Mouse (Mus musculus) cerebellum, postnatal 14 days (tissue): Measurements from ENCODE around the gene Slc27a3.
"Not testable (repeated sequence)": the region's sequence is repeated elsewhere in the genome, so short reads cannot be mapped to it uniquely, and the experiment has no call there.

Experiments
- DNase-seq, 2 experiments: peaks; one replicate each; pipeline ENCODE4 v3.0.0; 2021; ENCODE audit warnings: mixed read lengths in 2 of 2

Slc27a3 gene

DNA sequence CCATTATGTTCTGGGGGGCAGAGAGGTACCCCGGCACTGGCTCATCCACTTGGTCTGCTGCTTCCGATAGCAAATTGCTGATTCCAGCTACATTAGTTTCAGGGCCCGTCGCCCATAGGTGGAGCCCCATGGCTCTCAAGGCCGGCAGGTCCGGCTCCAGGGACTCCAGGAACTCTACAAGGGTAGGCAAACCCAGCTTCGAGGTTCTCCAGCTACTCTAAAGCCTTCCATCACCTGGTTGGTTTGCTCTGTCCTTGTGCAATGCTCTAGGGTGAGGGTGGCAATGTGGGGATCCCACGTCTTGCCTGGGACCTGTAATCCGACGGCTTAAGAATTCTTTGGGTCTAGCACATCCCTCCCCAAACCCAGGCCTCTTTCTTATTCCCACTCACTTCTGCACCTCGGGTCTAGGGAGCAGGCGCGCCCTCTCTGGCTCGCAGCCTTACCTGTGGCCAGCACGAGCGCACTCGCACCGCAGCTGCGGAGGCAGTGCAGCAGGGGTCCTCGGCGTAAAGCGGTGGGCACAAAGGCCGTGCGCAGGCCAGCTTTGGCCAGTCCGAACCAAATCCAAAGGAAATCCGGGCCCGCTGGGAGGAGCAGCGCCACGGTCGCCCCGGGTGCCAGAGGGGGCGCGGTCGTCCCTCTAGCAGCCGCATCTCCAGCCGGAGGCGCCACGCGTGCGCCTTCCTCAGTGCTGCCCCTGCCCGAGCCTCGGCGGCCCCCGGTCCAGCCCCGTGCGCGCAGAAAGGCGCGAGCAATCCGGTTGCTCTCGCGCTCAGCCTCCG, 820 bp downstream of the Slc27a3 start:
- DNase-seq: peak; percentile 64 to 66

DNA sequence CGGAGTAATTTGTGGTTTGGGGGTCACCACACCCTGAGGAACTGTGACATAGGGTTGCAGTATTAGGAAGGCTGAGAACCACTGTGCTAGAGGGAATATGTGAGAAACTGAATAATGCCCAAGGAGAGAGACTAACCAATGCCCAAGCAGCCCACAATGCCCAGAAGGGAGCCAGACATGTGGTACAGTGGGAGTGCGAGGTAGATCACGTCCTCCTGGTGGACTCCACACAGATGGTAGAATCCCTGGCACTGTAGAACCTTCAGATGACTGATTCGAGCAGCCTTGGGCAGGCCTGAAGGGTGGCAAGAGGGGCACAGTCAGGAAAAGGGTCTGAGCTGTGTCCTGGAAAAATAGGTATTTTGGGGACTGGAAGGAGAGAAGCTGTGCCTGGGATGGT, 1.5 kb downstream of the Slc27a3 start:
- DNase-seq: no peak

DNA sequence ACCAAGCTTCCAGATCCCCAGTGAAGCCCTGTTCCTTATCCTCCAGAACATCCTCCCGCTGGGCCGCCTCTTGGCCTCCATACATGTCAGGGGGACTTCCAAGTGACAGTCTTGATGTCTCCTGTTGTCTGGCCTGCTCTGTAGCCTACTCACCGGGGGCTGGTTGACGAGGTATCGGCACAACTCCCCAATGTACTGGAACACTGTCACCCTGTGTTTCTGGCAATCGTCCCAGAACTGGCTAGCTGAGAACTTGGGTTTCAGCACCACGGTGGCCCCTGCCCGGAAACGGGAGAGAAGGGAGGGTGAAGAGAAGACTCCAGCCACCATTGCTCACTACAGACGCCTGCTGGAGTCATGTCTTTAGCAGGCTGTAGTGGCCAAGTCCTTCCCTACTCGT, 2.3 kb downstream of the Slc27a3 start:
- peak; percentile 44 to 49 for DNase-seq

DNA sequence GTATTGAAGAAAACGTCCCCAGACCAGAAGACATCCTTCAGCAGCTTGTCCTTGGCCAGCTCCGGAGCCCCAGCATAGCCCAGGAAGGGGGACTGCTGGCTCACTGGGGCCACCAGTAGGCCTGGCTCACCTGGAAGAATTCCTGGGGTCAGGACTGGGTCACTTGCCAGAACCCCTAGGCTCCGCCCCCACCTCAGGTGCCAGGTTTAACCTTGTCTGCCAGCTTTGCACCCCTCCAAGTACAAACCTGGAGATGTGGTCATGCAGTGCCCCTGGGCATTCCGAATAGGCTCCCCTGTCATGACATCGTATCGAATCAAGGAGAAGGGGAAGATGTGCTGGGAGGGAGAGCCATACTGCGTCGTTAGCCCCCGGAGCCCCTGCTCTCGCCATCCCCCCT, 2.9 kb downstream of the Slc27a3 start:
- no peak for DNase-seq

DNA sequence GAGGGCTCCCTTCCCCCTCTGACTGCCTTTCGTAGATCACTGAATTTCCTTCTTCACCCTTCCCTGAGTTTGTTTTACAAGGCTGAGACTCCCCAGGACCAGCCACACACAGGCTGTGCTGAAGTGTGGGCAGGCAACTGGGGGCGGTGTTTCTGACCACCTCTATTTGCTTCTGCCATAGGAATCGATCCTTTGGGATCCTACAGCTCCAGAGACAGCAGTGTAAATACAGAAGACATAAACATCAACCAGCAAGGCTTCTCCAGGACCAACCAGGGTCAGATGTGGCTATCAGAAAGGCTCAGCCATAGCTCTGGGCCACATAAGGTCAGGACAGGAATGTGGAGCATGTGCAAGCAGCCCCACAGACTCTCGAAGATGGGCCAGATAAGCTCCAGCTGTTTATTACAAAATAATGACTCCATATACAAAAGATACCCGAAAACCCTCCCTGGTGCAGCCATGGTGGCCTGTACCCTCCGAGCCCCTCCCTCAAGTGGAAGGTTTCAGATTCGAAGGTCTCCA, 4.8 kb downstream of the Slc27a3 start:
- no peak for DNase-seq

DNA sequence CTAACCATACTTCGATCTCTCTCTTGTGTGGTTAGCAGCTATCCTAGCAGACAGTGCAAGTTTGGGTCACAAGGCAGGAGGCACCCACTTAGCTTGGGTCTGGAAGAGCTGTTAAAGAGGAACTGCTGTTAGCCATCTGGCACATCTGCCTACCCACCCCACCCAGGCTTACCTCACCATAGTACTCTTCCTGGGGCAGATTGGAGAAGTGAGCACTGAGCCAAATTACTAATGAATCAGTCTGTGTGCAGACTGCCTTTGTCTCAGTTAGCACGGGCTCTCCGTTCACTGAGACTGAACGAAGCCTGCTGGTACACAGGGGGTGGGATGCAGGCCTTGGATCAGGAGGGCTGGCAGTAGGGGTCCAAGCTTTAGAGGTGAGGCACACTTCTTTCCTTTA, 6.0 kb downstream of the Slc27a3 start:
- peak; percentile 37 to 43 for DNase-seq

DNA sequence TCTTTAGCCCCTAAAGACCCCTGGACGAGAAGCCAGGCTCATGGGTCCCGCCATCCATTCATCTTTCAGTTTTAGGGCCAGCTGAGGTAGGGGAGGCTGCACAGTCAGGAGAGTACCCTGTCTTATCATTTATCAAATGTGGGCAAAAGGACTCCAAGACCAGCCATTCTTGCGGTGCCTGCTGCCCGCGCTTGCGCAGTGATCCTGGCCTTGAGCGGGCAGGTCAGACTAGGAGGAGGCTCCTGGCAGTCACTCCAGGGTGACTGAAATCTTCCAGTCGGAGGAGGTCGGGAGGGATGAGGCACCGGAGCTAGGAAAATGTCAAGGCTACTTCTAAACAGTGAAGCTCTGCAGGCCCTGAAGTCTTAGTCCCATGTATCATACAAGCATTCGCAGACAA, 8.0 kb downstream of the Slc27a3 start:
- DNase-seq: no peak

DNA sequence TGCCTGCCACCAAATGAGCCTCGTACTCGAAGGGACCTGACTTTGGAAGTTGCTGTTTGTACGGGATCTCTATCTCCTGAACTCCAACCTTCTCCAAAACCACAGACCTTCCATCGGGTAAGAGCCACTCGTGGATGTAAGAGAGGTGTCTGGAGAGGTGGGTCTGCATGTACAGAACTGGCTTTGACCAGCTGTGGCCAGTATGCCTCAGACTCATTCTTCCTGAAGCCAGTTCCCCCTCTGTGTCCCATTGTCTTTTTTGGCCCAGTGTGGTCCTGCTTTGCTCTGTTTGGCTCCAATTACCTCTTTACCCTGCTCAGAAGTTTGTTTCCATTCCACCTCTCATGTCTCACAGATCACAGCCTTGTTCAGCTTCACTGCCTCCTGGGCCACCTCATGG, 11.2 kb downstream of the Slc27a3 start:
- no peak for DNase-seq

DNA sequence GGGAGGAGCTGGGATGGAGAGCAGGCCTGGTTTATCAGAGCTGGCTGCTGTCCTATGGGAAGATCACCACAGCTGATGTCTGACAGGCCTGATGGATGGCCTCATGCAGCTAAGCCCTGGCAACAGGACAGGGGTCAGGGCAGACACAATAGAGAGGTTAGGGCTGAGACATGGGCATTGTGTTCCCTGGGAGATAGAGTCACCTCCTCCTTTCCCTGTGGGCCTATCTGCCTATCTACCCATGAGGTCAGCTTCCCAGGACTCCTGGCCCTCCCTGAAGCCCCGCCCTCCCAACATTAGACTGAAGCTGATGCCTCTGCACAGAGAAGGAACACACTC, 13.5 kb downstream of the Slc27a3 start:
- no peak for DNase-seq

DNA sequence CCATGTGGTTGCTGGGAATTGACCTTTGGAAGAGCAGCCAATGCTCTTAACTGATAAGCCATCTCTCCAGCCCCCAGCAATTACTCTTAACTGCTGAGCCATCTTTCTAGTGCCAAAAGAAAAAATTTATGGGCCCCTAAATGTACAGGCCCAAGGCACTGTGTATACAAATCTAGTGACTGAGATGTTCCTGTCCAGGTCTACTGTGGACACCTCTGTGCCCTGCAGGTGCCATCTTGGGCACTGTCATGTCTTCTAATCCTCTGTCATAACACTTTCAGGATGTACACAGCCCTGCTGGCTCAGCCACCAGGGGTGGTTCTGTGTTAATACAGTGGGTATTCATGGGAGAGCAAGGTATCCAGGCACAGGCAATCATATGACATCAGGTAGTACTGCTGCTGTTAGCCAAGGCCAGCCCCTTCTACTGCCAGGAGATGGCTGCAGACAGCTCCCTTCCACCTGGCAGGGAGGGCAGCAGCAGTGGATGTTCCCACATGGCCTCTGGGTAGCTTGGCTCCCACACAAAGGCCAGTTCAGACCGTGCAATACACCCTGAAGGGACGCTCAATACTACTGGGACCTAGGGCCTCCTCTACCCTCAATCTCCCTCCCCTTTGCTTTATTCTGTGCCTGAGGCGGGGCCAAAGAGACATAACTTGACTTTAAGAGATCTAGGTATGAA, 14.0 kb downstream of the Slc27a3 start:
- no peak for DNase-seq

DNA sequence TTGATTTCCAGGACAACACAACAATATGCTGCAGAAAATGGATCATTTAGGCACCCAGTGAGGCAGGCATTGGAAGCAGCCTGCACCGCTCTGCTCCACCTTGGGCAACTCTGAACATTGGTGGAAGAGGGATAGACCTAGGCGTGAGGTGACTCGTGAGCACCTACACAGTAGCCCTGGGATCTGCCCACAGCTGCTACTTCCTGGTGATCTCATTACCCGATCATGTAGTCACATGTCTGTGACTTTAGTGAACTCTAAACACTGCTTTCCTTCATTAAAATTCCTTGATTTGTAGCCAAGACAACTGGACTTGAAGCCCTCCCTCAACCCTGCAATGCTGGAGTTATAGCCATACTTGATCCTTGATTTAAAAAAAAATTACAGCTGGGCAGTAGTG, 15.4 kb downstream of the Slc27a3 start:
- no peak for DNase-seq

DNA sequence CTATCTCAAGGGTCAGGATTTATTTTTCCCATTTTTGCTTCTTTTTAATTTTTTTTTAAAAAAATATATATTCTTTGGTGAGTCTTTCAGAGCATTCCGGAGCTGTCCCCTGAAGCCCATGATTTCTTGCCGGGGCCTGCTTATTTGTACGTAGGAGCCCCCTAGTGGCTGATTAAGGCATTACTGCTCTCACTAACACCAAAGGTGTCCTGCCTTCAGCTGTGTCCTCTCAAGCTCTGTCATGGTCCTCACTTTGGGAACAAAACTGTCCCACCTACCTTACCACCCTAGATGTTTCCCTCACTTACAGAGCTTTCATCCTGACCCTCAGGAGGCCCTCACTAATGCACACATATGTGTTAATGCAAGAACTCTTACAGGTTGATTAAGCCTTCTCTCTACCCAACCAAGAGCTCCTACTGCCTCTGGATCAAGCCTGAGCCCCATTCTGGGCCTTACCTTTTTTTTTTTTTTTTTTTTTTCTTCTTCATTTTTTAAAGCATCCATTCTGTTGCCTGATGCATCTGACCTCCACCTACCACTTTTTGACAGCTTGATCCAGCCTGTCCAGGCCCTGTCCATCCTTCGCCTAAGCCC, 16.2 kb downstream of the Slc27a3 start:
- peak; percentile 92 to 95 for DNase-seq

DNA sequence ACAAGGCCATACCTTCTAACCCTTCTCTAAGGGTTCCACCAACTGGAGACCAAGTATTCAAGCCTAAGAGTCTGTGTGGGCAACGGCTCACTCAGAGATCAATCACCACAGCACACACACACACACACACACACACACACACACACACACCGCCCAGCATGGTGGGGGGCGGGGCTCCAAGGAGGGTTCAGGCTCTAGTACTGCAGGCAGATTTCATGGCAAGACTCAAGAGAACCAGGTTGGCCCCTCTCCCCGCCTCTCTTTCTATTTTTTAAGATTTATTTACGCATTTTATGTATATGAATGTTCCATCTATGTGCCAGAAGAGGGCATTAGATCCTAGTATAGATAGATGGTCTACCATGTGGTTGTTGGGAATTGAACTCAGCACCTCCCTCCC, 16.9 kb downstream of the Slc27a3 start:
- no peak for DNase-seq

DNA sequence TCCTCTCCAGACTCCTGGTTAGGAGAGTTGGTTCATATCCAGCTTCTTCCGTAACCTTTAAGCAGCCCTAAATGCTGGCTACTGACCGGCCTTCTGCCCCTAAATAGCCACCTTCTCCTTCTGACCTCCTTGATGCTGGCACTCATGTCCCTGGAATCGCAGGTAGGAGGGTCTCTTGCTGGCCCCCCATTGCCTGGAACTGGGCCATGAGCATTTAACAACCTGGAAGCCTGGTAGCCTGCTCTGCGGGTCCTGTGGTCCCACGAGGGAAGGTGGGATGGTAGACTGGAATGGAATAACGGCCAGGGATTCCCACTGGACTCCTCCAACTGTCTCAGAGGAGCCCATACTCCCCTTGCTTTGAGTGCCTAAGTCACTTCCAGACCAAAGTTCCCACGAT, 17.9 kb downstream of the Slc27a3 start:
- DNase-seq: no peak

DNA sequence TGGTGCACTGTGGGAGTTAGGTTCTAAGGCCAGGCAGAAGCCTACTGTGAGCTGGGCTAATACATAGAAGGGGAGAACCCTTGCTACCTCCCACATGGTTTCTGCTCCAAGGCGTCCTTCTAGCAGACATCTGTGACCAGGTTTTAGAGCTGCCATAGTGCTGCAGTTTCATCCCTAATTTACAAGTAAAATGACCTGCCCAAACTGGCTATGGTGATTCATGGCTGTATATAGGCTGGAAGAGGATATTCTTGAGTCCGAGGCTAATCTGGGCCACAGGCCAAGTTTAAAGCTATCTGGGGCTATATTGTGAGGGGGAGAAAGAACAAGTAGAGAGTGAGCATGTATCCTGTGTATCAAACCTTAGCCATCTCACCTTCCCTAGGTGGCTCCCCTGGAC, 20.7 kb downstream of the Slc27a3 start:
- no peak for DNase-seq

DNA sequence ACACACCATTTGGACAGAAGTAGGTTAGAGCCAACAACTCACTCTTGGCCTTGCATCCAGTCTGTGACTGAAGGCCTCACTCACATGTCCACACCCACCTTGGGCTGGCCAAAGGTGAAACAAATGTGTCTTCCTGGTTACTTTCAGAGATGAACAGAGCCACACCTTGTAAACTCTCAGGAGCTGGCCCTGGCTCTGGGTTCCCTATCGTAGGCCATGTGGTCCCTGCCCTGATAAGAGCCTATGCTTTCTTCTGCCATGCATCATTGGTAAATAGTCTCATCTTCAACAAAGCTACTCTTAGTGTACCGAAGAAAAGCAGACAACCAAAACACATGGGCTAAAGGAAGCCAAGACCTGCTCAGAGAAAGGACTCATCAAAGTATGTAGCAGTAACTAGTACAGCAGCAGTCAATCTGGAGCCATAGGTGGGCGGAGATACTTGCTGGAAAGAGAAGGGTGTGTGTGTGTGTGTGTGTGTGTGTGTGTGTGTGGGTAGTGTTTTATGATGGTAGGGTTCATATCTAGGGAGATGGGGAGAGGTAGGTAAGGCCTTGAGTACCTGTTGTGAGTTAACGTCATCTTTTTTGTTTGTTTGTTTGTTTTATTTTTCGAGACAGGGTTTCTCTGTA, 22.6 kb downstream of the Slc27a3 start:
- no peak for DNase-seq

DNA sequence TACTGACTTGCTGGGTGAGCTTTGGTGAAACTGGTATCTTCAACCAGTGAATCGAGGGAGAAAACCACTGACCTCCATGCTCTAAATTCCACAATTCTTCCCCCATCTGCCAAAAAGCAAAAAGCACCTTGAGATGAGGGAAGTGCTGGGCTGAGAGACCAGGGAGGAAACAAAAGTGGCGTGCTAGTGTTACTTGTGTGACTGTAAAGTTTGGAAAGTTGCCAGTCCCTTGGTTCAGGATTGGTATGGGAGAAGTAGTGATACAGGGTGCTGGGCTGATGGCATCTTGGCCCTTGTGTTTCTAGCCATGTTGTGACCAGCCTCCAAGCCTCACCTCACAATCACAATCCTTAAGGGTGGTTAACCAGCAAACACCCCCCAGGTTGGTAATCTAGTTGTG, 27.4 kb downstream of the Slc27a3 start:
- DNase-seq: no peak

DNA sequence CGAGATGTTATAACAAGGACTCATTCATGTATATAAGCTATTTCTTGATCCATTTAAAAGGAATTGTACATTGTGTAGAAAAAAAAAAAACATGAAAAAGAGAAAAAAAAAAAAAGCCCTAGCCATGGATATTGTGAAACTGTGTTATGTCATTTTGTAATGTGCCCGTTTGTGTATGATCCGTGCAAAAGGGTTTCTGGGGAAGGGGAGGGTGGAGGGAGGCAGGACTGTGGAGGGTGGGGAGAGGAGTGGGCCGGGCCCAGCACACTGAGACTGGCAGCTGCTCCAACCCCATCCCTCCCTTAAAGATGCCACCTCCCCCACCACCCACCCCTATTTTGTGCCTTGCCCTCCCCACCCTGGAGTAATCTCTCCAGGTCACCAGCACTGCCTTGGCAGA, 28.3 kb downstream of the Slc27a3 start:
- DNase-seq: no peak

DNA sequence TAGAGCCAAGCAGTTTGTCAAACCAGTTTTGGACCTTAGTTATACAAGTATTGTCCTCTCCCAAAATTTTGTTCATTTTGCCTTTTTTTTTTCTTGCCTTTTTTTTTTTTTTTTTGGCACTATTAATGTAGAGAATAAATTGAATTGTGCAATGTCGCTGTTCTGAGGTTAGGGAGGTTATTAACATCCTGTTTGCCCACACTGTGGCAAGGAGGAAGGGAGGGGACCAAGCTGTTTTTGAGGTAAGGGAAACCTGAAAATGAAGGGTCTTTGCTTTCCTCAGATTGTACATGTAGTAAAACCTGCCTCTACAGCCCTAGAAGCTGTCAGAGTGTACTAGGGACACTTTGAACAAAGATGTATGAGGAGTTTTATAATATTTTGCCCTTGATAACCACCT, 30.5 kb downstream of the Slc27a3 start:
- DNase-seq: no peak

DNA sequence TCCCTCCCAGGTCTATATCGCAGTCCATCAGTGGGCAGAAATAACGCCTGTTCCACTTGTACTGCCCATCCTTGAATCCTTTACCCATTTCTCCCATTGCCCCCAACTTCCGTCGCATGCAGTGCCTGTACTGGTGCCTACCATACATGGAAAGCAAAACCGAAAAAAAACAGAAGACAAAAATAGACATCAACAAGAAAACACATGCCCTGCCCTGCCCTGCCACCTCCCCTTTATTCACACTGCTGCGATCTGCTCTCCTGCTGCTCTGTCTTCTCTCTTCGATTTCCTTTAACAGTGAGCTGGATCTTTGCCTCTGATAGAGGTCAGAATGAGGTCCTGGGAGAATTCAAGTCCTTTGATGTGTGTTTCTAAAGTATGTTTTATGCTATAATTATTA, 31.8 kb downstream of the Slc27a3 start:
- DNase-seq: no peak

DNA sequence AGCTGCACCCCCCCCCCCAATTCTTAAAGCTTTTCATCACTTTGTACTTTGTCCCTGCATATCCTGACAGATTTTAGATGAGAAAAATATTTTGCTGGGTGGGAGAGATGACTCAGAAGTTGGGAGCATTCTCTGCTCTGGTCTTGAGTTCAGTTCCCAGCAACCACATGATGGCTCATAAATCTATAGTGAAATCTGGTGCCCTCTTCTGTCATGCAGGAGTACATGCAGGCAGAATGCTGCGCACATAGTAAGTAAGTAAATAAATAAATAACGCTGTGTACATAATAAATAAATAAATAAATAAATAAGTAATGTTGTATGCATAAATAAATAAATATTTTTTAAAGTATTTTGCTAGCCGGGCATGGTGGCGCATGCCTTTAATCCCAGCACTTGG, 41.9 kb downstream of the Slc27a3 start:
- DNase-seq: no peak

DNA sequence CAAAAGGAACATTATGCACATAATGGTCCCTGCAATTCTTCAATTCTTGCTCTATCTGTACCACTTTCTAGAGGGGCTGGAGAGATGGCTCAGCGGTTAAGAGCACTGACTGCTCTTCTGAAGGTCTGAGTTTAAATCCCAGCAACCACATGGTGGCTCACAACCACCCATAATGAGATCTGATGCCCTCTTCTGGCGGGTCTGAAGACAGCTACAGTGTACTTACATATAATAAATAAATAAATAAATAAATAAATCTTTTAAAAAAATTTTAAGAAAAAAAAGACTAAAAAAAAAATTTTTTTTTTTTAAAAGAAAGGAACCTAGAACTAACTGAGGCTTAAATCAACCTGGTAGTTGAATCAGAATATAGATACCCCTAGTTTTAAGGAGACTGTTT, 46.9 kb downstream of the Slc27a3 start:
- DNase-seq: not testable (repeated sequence)

DNA sequence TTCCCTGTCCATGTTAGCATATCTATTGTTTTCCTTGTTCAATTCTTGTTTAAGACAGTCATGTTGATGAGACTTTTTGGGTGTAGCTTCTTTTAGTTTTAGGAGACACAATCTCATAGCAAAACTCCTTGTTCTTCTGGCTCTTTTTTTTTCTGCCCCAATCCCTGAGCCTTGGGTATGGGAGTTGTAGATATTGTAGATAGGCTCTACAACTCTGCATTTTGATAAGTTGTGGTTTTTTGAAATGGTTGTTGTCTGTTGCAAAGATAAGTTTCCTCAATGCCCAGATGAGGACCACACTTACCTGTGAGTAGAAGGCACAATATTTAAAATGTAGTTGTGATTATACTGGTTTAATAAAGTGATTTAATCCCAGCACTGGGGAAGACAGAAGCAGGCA, 49.6 kb downstream of the Slc27a3 start:
- no peak for DNase-seq

DNA sequence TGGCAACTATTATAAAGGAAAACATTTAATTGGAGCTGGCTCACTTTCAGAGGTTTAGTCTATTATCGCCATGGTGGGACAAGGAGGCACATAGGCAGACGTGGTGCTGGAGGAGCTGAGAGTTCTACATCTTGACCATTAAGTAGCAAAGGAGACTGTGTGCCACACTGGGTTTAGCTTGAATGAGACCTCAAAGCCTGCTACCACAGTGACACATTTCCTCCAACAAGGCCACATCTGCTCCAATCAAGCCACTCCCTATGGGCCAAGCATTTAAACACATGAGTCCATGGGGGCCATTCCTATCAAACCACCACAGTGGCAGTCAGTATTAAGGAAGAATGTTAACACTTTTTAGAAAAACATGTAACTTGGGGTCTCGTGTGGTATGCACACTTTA, 51.5 kb downstream of the Slc27a3 start:
- DNase-seq: no peak
